Mouse (Mus musculus) layer of hippocampus, adult 11-12 months (tissue): Measurements from ENCODE around the gene Tnrc6c.

Experiments used
- DNase-seq: peaks from one replicate; pipeline ENCODE4 v3.0.0; 2022; ENCODE audit warnings: low spot score

Tnrc6c gene

GRCm38 (mm10) chr11:117653491-117654351, at the start of gene Tnrc6c:
Gene Tnrc6c (plus strand): TSS chr11:117654289.
- DNase-seq: peak; percentile 80

GRCm38 (mm10) chr11:117606137-117606536, 48.0 kb upstream of the Tnrc6c start:
- DNase-seq: no peak

GRCm38 (mm10) chr11:117606605-117607203, 47.4 kb upstream of the Tnrc6c start:
- DNase-seq: no peak

- no peak for DNase-seq
These were observed 45.8 kb upstream of the Tnrc6c start for GRCm38 (mm10) chr11:117608141-117608789.

GRCm38 (mm10) chr11:117608976-117609375, 45.1 kb upstream of the Tnrc6c start:
- DNase-seq: no peak

- no peak for DNase-seq
These were observed 43.5 kb upstream of the Tnrc6c start for GRCm38 (mm10) chr11:117610589-117610988.

- peak; percentile 60 for DNase-seq
These were observed 43.0 kb upstream of the Tnrc6c start for GRCm38 (mm10) chr11:117611068-117611467.

- DNase-seq: no peak
These were observed 42.2 kb upstream of the Tnrc6c start for GRCm38 (mm10) chr11:117611860-117612259.

- no peak for DNase-seq
These were observed 41.2 kb upstream of the Tnrc6c start for GRCm38 (mm10) chr11:117612885-117613284.

GRCm38 (mm10) chr11:117617368-117617908, 36.7 kb upstream of the Tnrc6c start:
- no peak for DNase-seq

GRCm38 (mm10) chr11:117618214-117618613, 35.9 kb upstream of the Tnrc6c start:
- DNase-seq: no peak

GRCm38 (mm10) chr11:117618774-117619173, 35.3 kb upstream of the Tnrc6c start:
- DNase-seq: no peak

GRCm38 (mm10) chr11:117619581-117619980, 34.5 kb upstream of the Tnrc6c start:
- no peak for DNase-seq

- DNase-seq: peak; percentile 47
These were observed 28.9 kb upstream of the Tnrc6c start for GRCm38 (mm10) chr11:117625196-117625595.

GRCm38 (mm10) chr11:117626557-117626956, 27.5 kb upstream of the Tnrc6c start:
- DNase-seq: no peak

- DNase-seq: no peak
These were observed 27.0 kb upstream of the Tnrc6c start for GRCm38 (mm10) chr11:117627060-117627562.

GRCm38 (mm10) chr11:117627746-117628311, 26.3 kb upstream of the Tnrc6c start:
- DNase-seq: no peak

GRCm38 (mm10) chr11:117628312-117628779, 25.7 kb upstream of the Tnrc6c start:
- peak; percentile 73 for DNase-seq

- no peak for DNase-seq
These were observed 24.2 kb upstream of the Tnrc6c start for GRCm38 (mm10) chr11:117629865-117630264.

- no peak for DNase-seq
These were observed 23.1 kb upstream of the Tnrc6c start for GRCm38 (mm10) chr11:117630868-117631565.

- DNase-seq: no peak
These were observed 20.8 kb upstream of the Tnrc6c start for GRCm38 (mm10) chr11:117633310-117633709.
